Mouse (Mus musculus): ENCODE measurements around the gene Zbtb37. TPM values are rescaled to one million over a fixed set of nuclear protein-coding genes. Genes with fewer than 3 reads are reported as not detected.

Gene Zbtb37
- polyA plus RNA-seq, 1 experiment from 2014 or later, result 9.9 TPM

Other genes starting within 250 kb of the Zbtb37 start
- gene Rabgap1l, start 241.6 kb downstream of the Zbtb37 start, polyA plus RNA-seq (2016; fragmentation: Nextera tagmentation; extraction: Ambion mirVana), result 18.7 and 19.6 TPM in 2 replicates
- gene Rc3h1, start 128.4 kb downstream of the Zbtb37 start, polyA plus RNA-seq (2016; fragmentation: Nextera tagmentation; extraction: Ambion mirVana), result 8.6 and 9.5 TPM in 2 replicates
- gene Serpinc1, start 56.3 kb downstream of the Zbtb37 start, polyA plus RNA-seq (2016; fragmentation: Nextera tagmentation; extraction: Ambion mirVana), result 2.4 and 2.8 TPM in 2 replicates
- 49.0 and 49.3 TPM in 2 replicates for gene Dars2, start 35.8 kb upstream of the Zbtb37 start, polyA plus RNA-seq (2016; fragmentation: Nextera tagmentation; extraction: Ambion mirVana)
- 38.3 and 39.7 TPM in 2 replicates for gene Cenpl, start 35.9 kb upstream of the Zbtb37 start, polyA plus RNA-seq (2016; fragmentation: Nextera tagmentation; extraction: Ambion mirVana)
- gene Klhl20, start 96.7 kb upstream of the Zbtb37 start, polyA plus RNA-seq (2016; fragmentation: Nextera tagmentation; extraction: Ambion mirVana), result 20.9 and 21.4 TPM in 2 replicates
- 10.0 and 10.4 TPM in 2 replicates for gene Ankrd45, start 107.8 kb upstream of the Zbtb37 start, polyA plus RNA-seq (2016; fragmentation: Nextera tagmentation; extraction: Ambion mirVana)
- 0.32 and 0.44 TPM in 2 replicates for gene Tex50, start 124.5 kb upstream of the Zbtb37 start, polyA plus RNA-seq (2016; fragmentation: Nextera tagmentation; extraction: Ambion mirVana)
- gene Prdx6, start 216.4 kb upstream of the Zbtb37 start, polyA plus RNA-seq (2016; fragmentation: Nextera tagmentation; extraction: Ambion mirVana), result 357 and 360 TPM in 2 replicates

Data from forebrain, embryonic 12.5 days (tissue).